Mouse (Mus musculus): ENCODE results near the gene Cemip2.

The Cemip2 gene

GRCm38 (mm10) chr19:21779106-21779505, 964 bp downstream of the Cemip2 start:
- peak; percentile 47 for DNase-seq (ENCODE audit: extremely low spot score, low spot score)

- DNase-seq (ENCODE audit: extremely low spot score, low spot score): no peak
Observed at GRCm38 (mm10) chr19:21780663-21781062, 2.5 kb downstream of the Cemip2 start.

- DNase-seq (ENCODE audit: extremely low spot score, low spot score): peak; percentile 52
Observed at GRCm38 (mm10) chr19:21781066-21781786, 3.1 kb downstream of the Cemip2 start.

GRCm38 (mm10) chr19:21781787-21782432, 3.8 kb downstream of the Cemip2 start:
- no peak for DNase-seq (ENCODE audit: extremely low spot score, low spot score)

GRCm38 (mm10) chr19:21783717-21784116, 5.6 kb downstream of the Cemip2 start:
- no peak for DNase-seq (ENCODE audit: extremely low spot score, low spot score)

- DNase-seq (ENCODE audit: extremely low spot score, low spot score): peak; percentile 78
Observed at GRCm38 (mm10) chr19:21784331-21785131, 6.4 kb downstream of the Cemip2 start.

- DNase-seq (ENCODE audit: extremely low spot score, low spot score): peak; percentile 22
Observed at GRCm38 (mm10) chr19:21785132-21785528, 7.0 kb downstream of the Cemip2 start.

- no peak for DNase-seq (ENCODE audit: extremely low spot score, low spot score)
Observed at GRCm38 (mm10) chr19:21787004-21787480, 8.9 kb downstream of the Cemip2 start.

- peak; percentile 43 for DNase-seq (ENCODE audit: extremely low spot score, low spot score)
Observed at GRCm38 (mm10) chr19:21788999-21789398, 10.9 kb downstream of the Cemip2 start.

GRCm38 (mm10) chr19:21789676-21790075, 11.5 kb downstream of the Cemip2 start:
- peak; percentile 56 for DNase-seq (ENCODE audit: extremely low spot score, low spot score)

- DNase-seq (ENCODE audit: extremely low spot score, low spot score): no peak
Observed at GRCm38 (mm10) chr19:21791386-21791785, 13.2 kb downstream of the Cemip2 start.

GRCm38 (mm10) chr19:21791826-21792225, 13.7 kb downstream of the Cemip2 start:
- DNase-seq (ENCODE audit: extremely low spot score, low spot score): no peak

GRCm38 (mm10) chr19:21792587-21793175, 14.5 kb downstream of the Cemip2 start:
- DNase-seq (ENCODE audit: extremely low spot score, low spot score): no peak

GRCm38 (mm10) chr19:21794569-21794968, 16.4 kb downstream of the Cemip2 start:
- no peak for DNase-seq (ENCODE audit: extremely low spot score, low spot score)

- no peak for DNase-seq (ENCODE audit: extremely low spot score, low spot score)
Observed at GRCm38 (mm10) chr19:21796333-21796732, 18.2 kb downstream of the Cemip2 start.

GRCm38 (mm10) chr19:21798700-21799099, 20.6 kb downstream of the Cemip2 start:
- DNase-seq (ENCODE audit: extremely low spot score, low spot score): no peak

- DNase-seq (ENCODE audit: extremely low spot score, low spot score): no peak
Observed at GRCm38 (mm10) chr19:21799410-21800373, 21.6 kb downstream of the Cemip2 start.

- no peak for DNase-seq (ENCODE audit: extremely low spot score, low spot score)
Observed at GRCm38 (mm10) chr19:21804488-21804887, 26.3 kb downstream of the Cemip2 start.

- DNase-seq (ENCODE audit: extremely low spot score, low spot score): no peak
Observed at GRCm38 (mm10) chr19:21805305-21805704, 27.2 kb downstream of the Cemip2 start.

GRCm38 (mm10) chr19:21810135-21810534, 32.0 kb downstream of the Cemip2 start:
- no peak for DNase-seq (ENCODE audit: extremely low spot score, low spot score)
